Mouse (Mus musculus) lung, postnatal 0 days (tissue): ENCODE data around the gene Zfand3.

Experiments
- CTCF ChIP-seq: IDR thresholded peaks from 2 replicates; pipeline ENCODE4 v1.5.1; 2016; ENCODE audit warnings: antibody characterized with exemption, mild to moderate bottlenecking
- EP300 ChIP-seq: IDR thresholded peaks from 2 replicates; pipeline ENCODE4 v1.6.1; 2016; ENCODE audit warnings: antibody characterized with exemption, mild to moderate bottlenecking, control low read depth

DNA sequence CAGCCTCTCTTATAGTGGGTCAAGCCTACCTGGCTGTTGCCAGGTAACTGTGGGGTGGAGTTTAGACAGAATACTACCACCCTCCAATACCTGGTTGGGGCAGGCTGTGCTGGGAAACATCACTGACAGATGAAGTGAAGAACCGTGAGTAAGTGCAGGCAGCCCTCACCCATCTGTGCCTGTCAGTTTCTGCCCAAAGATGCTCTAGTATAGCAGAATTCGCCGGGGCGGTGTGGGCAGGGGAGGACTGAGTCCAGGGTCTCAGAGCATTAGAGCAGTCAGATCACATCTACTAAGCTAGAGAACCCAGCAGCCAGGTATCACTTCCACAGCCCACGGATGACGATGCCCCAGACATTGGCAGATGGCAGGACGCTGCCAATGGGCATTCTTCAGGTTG lies 19.6 kb upstream of the Zfand3 start:
- TF ChIP-seq CTCF: no peak
- no peak for TF ChIP-seq EP300
